Comparison of ENCODE assay signal across 8 mouse cellular contexts in the genomic region with DNA sequence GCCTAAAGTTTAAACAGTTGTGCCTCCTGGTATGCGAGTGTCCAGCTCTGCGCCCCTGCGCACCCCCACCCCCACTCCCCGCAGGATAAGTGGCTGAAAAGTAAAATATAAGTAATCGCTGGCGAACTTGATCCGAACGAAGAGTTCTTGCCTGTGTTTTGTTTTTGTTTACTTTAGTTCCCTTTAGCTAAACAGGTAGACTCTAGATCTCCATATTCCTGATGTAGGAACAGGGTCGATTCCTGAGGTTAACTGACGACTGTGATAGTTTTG. TPM values are rescaled to one million over a fixed set of nuclear protein-coding genes. Genes with fewer than 3 reads are reported as not detected.
A peak's percentile ranks its signal among the peaks of the same experiment; 100 is the strongest.
DNase-seq lines count a peak whose midpoint lies in the region; ATAC-seq lines count a peak whose summit lies in the region.

No protein-coding gene starts in this region.

- H3K9me3 ChIP-seq in kidney, embryonic 15.5 days (replicated peaks), result no peaks in the 10 kb centered on the region
- H3K9me3 ChIP-seq in embryonic facial prominence, embryonic 11.5 days (replicated peaks; ENCODE audit: control insufficient read depth, low read length), result no peaks in the 10 kb centered on the region
- no peaks in the 10 kb centered on the region for H3K9me3 ChIP-seq in intestine, embryonic 15.5 days
- no peaks in the 10 kb centered on the region for H3K9me3 ChIP-seq in midbrain, embryonic 16.5 days (replicated peaks; ENCODE audit: control insufficient read depth, low read length, poor library complexity, severe bottlenecking)

- no peak for DNase-seq in kidney, adult 8-10 months
- DNase-seq in embryonic facial prominence, embryonic 11.5 days (ENCODE audit: low spot score), result no peak
- no peak for DNase-seq in adrenal gland, postnatal 4 days (ENCODE audit: low spot score in 2 of 2)
- DNase-seq in adrenal gland, adult 8-10 months, result no peak
- DNase-seq in adrenal gland, postnatal 25 days, result no peak

- H3K4me3 ChIP-seq in kidney, embryonic 15.5 days (replicated peaks), result peak overlapping the region; percentile 98
- peak overlapping the region; percentile 93 for H3K4me3 ChIP-seq in embryonic facial prominence, embryonic 11.5 days (ENCODE audit: low read depth, low read length)
- H3K4me3 ChIP-seq in intestine, embryonic 15.5 days (replicated peaks), result peak overlapping the region; percentile 95
- H3K4me3 ChIP-seq in midbrain, embryonic 16.5 days (ENCODE audit: low read depth, low read length), result peak overlapping the region; percentile 99

- no peak for ATAC-seq in kidney, embryonic 15.5 days (replicated peaks; ENCODE audit: low FRiP score)
- ATAC-seq in embryonic facial prominence, embryonic 11.5 days (replicated peaks; ENCODE audit: insufficient number of reproducible peaks, low FRiP score, low TSS enrichment, low read depth), result no peak
- 0 out of 2 replicates have a peak, but pooled peaks have one; percentile 8 for ATAC-seq in intestine, embryonic 15.5 days
- peak; percentile 2; the same call in 1 of the 2 replicates for ATAC-seq in midbrain, embryonic 16.5 days

- WGBS in kidney, embryonic 15.5 days, result 19% methylated on average over 10 of the region's 10 CpGs
- 24% methylated on average over 10 of the region's 10 CpGs for whole genome bisulfite sequencing in embryonic facial prominence, embryonic 11.5 days
- WGBS in intestine, embryonic 15.5 days, result 9% methylated on average over 10 of the region's 10 CpGs
- WGBS in midbrain, embryonic 16.5 days, result 27% methylated on average over 10 of the region's 10 CpGs

- no peaks in the 10 kb centered on the region for H3K27me3 ChIP-seq in kidney, embryonic 15.5 days
- H3K27me3 ChIP-seq in embryonic facial prominence, embryonic 11.5 days (ENCODE audit: control insufficient read depth, insufficient read depth, low read length), result no peaks in the 10 kb centered on the region
- no peaks in the 10 kb centered on the region for H3K27me3 ChIP-seq in intestine, embryonic 15.5 days (replicated peaks)
- H3K27me3 ChIP-seq in midbrain, embryonic 16.5 days (ENCODE audit: control insufficient read depth, insufficient read depth, low read depth, low read length), result no peaks in the 10 kb centered on the region

- peak overlapping the region; percentile 91 for H3K27ac ChIP-seq in kidney, embryonic 15.5 days
- no peak overlapping the region for H3K27ac ChIP-seq in embryonic facial prominence, embryonic 11.5 days (replicated peaks; ENCODE audit: low read depth, low read length)
- H3K27ac ChIP-seq in intestine, embryonic 15.5 days, result peak overlapping the region; percentile 64
- no peak overlapping the region for H3K27ac ChIP-seq in midbrain, embryonic 16.5 days (ENCODE audit: low read length)

- peak overlapping the region; percentile 81 for H3K4me2 ChIP-seq in kidney, embryonic 15.5 days
- peak overlapping the region; percentile 46 for H3K4me2 ChIP-seq in embryonic facial prominence, embryonic 11.5 days (ENCODE audit: low read depth, low read length)
- H3K4me2 ChIP-seq in intestine, embryonic 15.5 days (replicated peaks), result peak overlapping the region; percentile 71
- H3K4me2 ChIP-seq in midbrain, embryonic 16.5 days (ENCODE audit: low read length), result peak overlapping the region; percentile 71

- peak overlapping the region; percentile 94 for H3K9ac ChIP-seq in kidney, embryonic 15.5 days
- peak overlapping the region; percentile 35 for H3K9ac ChIP-seq in embryonic facial prominence, embryonic 11.5 days (replicated peaks; ENCODE audit: low read length)
- H3K9ac ChIP-seq in intestine, embryonic 15.5 days, result peak overlapping the region; percentile 39
- peak overlapping the region; percentile 64 for H3K9ac ChIP-seq in midbrain, embryonic 16.5 days (ENCODE audit: low read depth, low read length)

- no peaks in the 10 kb centered on the region for H3K36me3 ChIP-seq in kidney, embryonic 15.5 days
- H3K36me3 ChIP-seq in embryonic facial prominence, embryonic 11.5 days (replicated peaks; ENCODE audit: control insufficient read depth, insufficient read depth, low read depth, low read length), result no peaks in the 10 kb centered on the region
- no peaks in the 10 kb centered on the region for H3K36me3 ChIP-seq in intestine, embryonic 15.5 days
- H3K36me3 ChIP-seq in midbrain, embryonic 16.5 days (ENCODE audit: control insufficient read depth, insufficient read depth, low read length), result no peaks in the 10 kb centered on the region

- peaks cover 34% of the 10 kb centered on the region for H3K4me1 ChIP-seq in kidney, embryonic 15.5 days
- no peaks in the 10 kb centered on the region for H3K4me1 ChIP-seq in embryonic facial prominence, embryonic 11.5 days (ENCODE audit: control insufficient read depth, insufficient read depth, low read length)
- H3K4me1 ChIP-seq in intestine, embryonic 15.5 days (replicated peaks), result peaks cover 14% of the 10 kb centered on the region
- H3K4me1 ChIP-seq in midbrain, embryonic 16.5 days (ENCODE audit: control insufficient read depth, insufficient read depth, low read length), result peaks cover 27% of the 10 kb centered on the region

RNA-seq across cellular contexts. Expression of a gene that starts 0.8 kb away (rescaled TPM):
- 45.8 TPM in 2 replicates for polyA plus RNA-seq in kidney, embryonic 15.5 days (2015; fragmentation: Nextera tagmentation; extraction: Ambion mirVana)
- polyA plus RNA-seq in embryonic facial prominence, embryonic 11.5 days (2014; fragmentation: Nextera tagmentation; extraction: Ambion mirVana), result 79.1 and 91.3 TPM in 2 replicates
- 33.3 and 36.4 TPM in 2 replicates for polyA plus RNA-seq in intestine, embryonic 15.5 days (2015; fragmentation: Nextera tagmentation; extraction: Ambion mirVana)
- 38.5 and 38.7 TPM in 2 replicates for polyA plus RNA-seq in midbrain, embryonic 16.5 days (2015; fragmentation: Nextera tagmentation; extraction: Ambion mirVana)
- total RNA-seq in adrenal gland, postnatal 4 days (2021), result 10 to 100 TPM; 46.1 to 50.9 TPM
- total RNA-seq in adrenal gland, adult 8-10 months (2022), result 10 to 100 TPM; 39.8 to 62.9 (median 49.8) TPM
- 51.8 and 52.7 TPM in 2 replicates for total RNA-seq in adrenal gland, postnatal 25 days (2021)

RNA-seq across cellular contexts. Expression of a gene that starts 47.2 kb away (rescaled TPM):
- polyA plus RNA-seq in kidney, embryonic 15.5 days (2015; fragmentation: Nextera tagmentation; extraction: Ambion mirVana), result 10.6 and 20.1 TPM in 2 replicates
- polyA plus RNA-seq in embryonic facial prominence, embryonic 11.5 days (2014; fragmentation: Nextera tagmentation; extraction: Ambion mirVana), result 6.5 and 7.2 TPM in 2 replicates
- 0.59 and 1.4 TPM in 2 replicates for polyA plus RNA-seq in intestine, embryonic 15.5 days (2015; fragmentation: Nextera tagmentation; extraction: Ambion mirVana)
- polyA plus RNA-seq in midbrain, embryonic 16.5 days (2015; fragmentation: Nextera tagmentation; extraction: Ambion mirVana), result 0.41 and 0.57 TPM in 2 replicates
- 10 to 100 TPM; 23.2 to 73.6 TPM for total RNA-seq in adrenal gland, postnatal 4 days (2021)
- total RNA-seq in adrenal gland, adult 8-10 months (2022), result 10 to 100 TPM in 1 of 4 experiments, 1 to 10 TPM in 1, under 1 TPM in 2; 0.32 to 10.3 (median 2.4) TPM
- total RNA-seq in adrenal gland, postnatal 25 days (2021), result 4.1 and 8.5 TPM in 2 replicates

Comparison
In these comparisons a context has a peak if more than half of its experiments do, and no peak if none do; other contexts are left out.
1. ATAC-seq: peak in intestine, embryonic 15.5 days (single experiment) and midbrain, embryonic 16.5 days (single experiment); none in kidney, embryonic 15.5 days (single experiment) and embryonic facial prominence, embryonic 11.5 days (single experiment).
2. H3K27ac ChIP-seq: peak in kidney, embryonic 15.5 days (single experiment) and intestine, embryonic 15.5 days (single experiment); none in embryonic facial prominence, embryonic 11.5 days (single experiment) and midbrain, embryonic 16.5 days (single experiment).
3. H3K9ac ChIP-seq: peak in every context shown above with its lines; median percentile 94 in kidney, embryonic 15.5 days; 64 in midbrain, embryonic 16.5 days; 39 in intestine, embryonic 15.5 days; 35 in embryonic facial prominence, embryonic 11.5 days.
4. Peak in every context shown above with its lines, with median percentiles within 50 percentile points of each other: H3K4me2 ChIP-seq and H3K4me3 ChIP-seq.